15 mouse cellular contexts compared by ENCODE assay signal in genomic region chr3:122476656-122477055, GRCm38 (mm10).
A peak's percentile ranks its signal among the peaks of the same experiment; 100 is the strongest.
DNase-seq lines count a peak whose midpoint lies in the region; ATAC-seq and TF ChIP-seq lines count a peak whose summit lies in the region.
"Had no signal": no experiment of that assay in that cellular context is flagged by ENCODE, and none has a peak within 500 bp of the region (broad histone marks: within the 10 kb centered on the region; RNA-seq: fewer than 3 reads in every experiment).

No protein-coding gene starts in this region.

- H3K9ac ChIP-seq in forebrain, postnatal 0 days, result no peak overlapping the region
- H3K9ac ChIP-seq in midbrain, embryonic 12.5 days (replicated peaks), result no peak overlapping the region
- H3K9ac ChIP-seq: intestine, embryonic 15.5 days; liver, embryonic 12.5 days had no signal

- no peak overlapping the region for H3K4me3 ChIP-seq in forebrain, postnatal 0 days (ENCODE audit: low read depth, low read length)
- H3K4me3 ChIP-seq in midbrain, embryonic 12.5 days, result no peak overlapping the region
- H3K4me3 ChIP-seq: intestine, embryonic 15.5 days; liver, embryonic 12.5 days had no signal

- DNase-seq in R1 (ENCODE audit: low read depth, low spot score), result peak; percentile 64
- DNase-seq in brain, adult 2 months (ENCODE audit: low read depth, low spot score), result peak; percentile 83
- DNase-seq in forebrain, postnatal 0 days, result peak; percentile 43
- no peak for DNase-seq in kidney, postnatal 25 days
- DNase-seq in kidney, postnatal 14 days, result no peak
- no peak for DNase-seq in urinary bladder, postnatal 14 days (ENCODE audit: low spot score)
- DNase-seq: adrenal gland, postnatal 10 days; kidney, postnatal 36 days; lung, postnatal 10 days had no signal

- no peak for ATAC-seq in forebrain, postnatal 0 days
- ATAC-seq in midbrain, embryonic 12.5 days (ENCODE audit: low FRiP score, low read depth), result 0 out of 2 replicates have a peak, but pooled peaks have one; percentile 17
- ATAC-seq: intestine, embryonic 15.5 days; liver, embryonic 12.5 days; Patski had no signal

- no peak for TF ChIP-seq CTCF in forebrain, postnatal 0 days (IDR thresholded peaks at IDR 0.05; ENCODE audit: low read depth)

- H3K9me3 ChIP-seq in forebrain, postnatal 0 days (ENCODE audit: low read length), result no peaks in the 10 kb centered on the region
- no peaks in the 10 kb centered on the region for H3K9me3 ChIP-seq in midbrain, embryonic 12.5 days
- H3K9me3 ChIP-seq: intestine, embryonic 15.5 days; liver, embryonic 12.5 days had no signal

- WGBS in forebrain, postnatal 0 days, result 36% methylated on average over 3 of the region's 3 CpGs
- 43% methylated on average over 3 of the region's 3 CpGs for WGBS in midbrain, embryonic 12.5 days

- no peaks in the 10 kb centered on the region for H3K27me3 ChIP-seq in forebrain, postnatal 0 days (ENCODE audit: insufficient read depth, low read length)
- H3K27me3 ChIP-seq in midbrain, embryonic 12.5 days, result no peaks in the 10 kb centered on the region
- H3K27me3 ChIP-seq: CH12.LX; intestine, embryonic 15.5 days; liver, embryonic 12.5 days; Patski had no signal

- H3K4me1 ChIP-seq in forebrain, postnatal 0 days (ENCODE audit: insufficient read depth), result peaks cover 47% of the 10 kb centered on the region
- H3K4me1 ChIP-seq in midbrain, embryonic 12.5 days, result peaks cover 60% of the 10 kb centered on the region

- no peak overlapping the region for H3K4me2 ChIP-seq in forebrain, postnatal 0 days (ENCODE audit: low read depth)
- peak overlapping the region; percentile 10; the same call in 1 of the 2 replicates for H3K4me2 ChIP-seq in midbrain, embryonic 12.5 days (replicated peaks)
- H3K4me2 ChIP-seq: intestine, embryonic 15.5 days; liver, embryonic 12.5 days had no signal

- H3K36me3 ChIP-seq in forebrain, postnatal 0 days (ENCODE audit: insufficient read depth), result no peaks in the 10 kb centered on the region
- H3K36me3 ChIP-seq in midbrain, embryonic 12.5 days, result no peaks in the 10 kb centered on the region
- H3K36me3 ChIP-seq: intestine, embryonic 15.5 days; liver, embryonic 12.5 days had no signal

- H3K27ac ChIP-seq in forebrain, postnatal 0 days (ENCODE audit: low read depth, low read length), result no peak overlapping the region; the same call in 1 of the 2 replicates
- peak overlapping the region; percentile 63 for H3K27ac ChIP-seq in midbrain, embryonic 12.5 days (replicated peaks)
- H3K27ac ChIP-seq: intestine, embryonic 15.5 days; liver, embryonic 12.5 days; stomach, postnatal 0 days had no signal

Comparison
In these comparisons a context has a peak if more than half of its experiments do, and no peak if none do; other contexts are left out.
1. DNase-seq: peak in R1 (single experiment), brain, adult 2 months (single experiment) and forebrain, postnatal 0 days (single experiment); none in kidney, postnatal 25 days (0 of 2), kidney, postnatal 14 days (single experiment) and urinary bladder, postnatal 14 days (single experiment).